Mouse (Mus musculus) liver, adult 2 months (tissue): ENCODE measurements around the gene Mob3c. TPM values are rescaled to one million over a fixed set of nuclear protein-coding genes. Genes with fewer than 3 reads are reported as not detected.

Source experiments
- DNase-seq: peaks from one replicate; pipeline ENCODE4 v3.0.0-alpha.2; 2011; ENCODE audit warnings: low read depth, low spot score; ENCODE audit errors: extremely low read depth
- H3K27ac ChIP-seq: fragments of 200-500 bp; replicated peaks from 2 replicates; pipeline ENCODE4 v1.5.1; 2012; ENCODE audit warnings: low read depth, mild to moderate bottlenecking, control low read depth, inconsistent platforms, low read length; ENCODE audit not compliant: insufficient read depth
- H3K27me3 ChIP-seq: fragments of 200-500 bp; 2 replicates; pipeline ENCODE4 v1.6.1; 2012; ENCODE audit warnings: mild to moderate bottlenecking, moderate library complexity, low read length, inconsistent platforms; ENCODE audit not compliant: control insufficient read depth, insufficient read depth
- H3K36me3 ChIP-seq: fragments of 200-500 bp; 2 replicates; pipeline ENCODE4 v1.6.1; 2012; ENCODE audit warnings: low read length, inconsistent platforms; ENCODE audit not compliant: control insufficient read depth, insufficient read depth
- H3K4me1 ChIP-seq: fragments of 200-500 bp; 2 replicates; pipeline ENCODE4 v1.6.1; 2011; ENCODE audit warnings: low read length; ENCODE audit not compliant: control insufficient read depth, insufficient read depth
- H3K4me3 ChIP-seq: fragments of 200-500 bp; 2 replicates; pipeline ENCODE4 v1.5.1; 2011; ENCODE audit warnings: low read depth, mild to moderate bottlenecking, control low read depth, low read length, moderate library complexity; ENCODE audit not compliant: insufficient read depth
- H3K79me2 ChIP-seq: fragments of 200-500 bp; 2 replicates; pipeline ENCODE4 v1.6.1; 2012; ENCODE audit warnings: inconsistent platforms, mild to moderate bottlenecking, low read length, moderate library complexity; ENCODE audit not compliant: control insufficient read depth, insufficient read depth
- H3K9ac ChIP-seq: fragments of 200-500 bp; 2 replicates; pipeline ENCODE4 v1.6.1; 2012; ENCODE audit warnings: low read depth, mild to moderate bottlenecking, control low read depth, inconsistent platforms, low read length
- CTCF ChIP-seq: fragments of 200-500 bp; IDR thresholded peaks from 2 replicates; pipeline ENCODE4 v1.5.1; 2011; ENCODE audit warnings: low read depth, low read length, control low read depth
- POLR2A ChIP-seq: fragments of 200-500 bp; IDR thresholded peaks from 2 replicates; pipeline ENCODE4 v1.6.1; 2011; ENCODE audit warnings: low read length, control low read depth; ENCODE audit not compliant: insufficient read depth; ENCODE audit errors: extremely low read depth
- WGBS: fragments of 180-500 bp; shearing (Covaris S2); methylation state at CpG from one replicate; pipeline ENCODE4 v1.1.7; 2018; 5-methylcytosine and 5-hydroxymethylcytosine counted together
- polyA plus RNA-seq: library from polyadenylated mRNA; depleted of rRNA; stranded (reverse); fragments of >200 nt; gene quantifications from 2 replicates; pipeline ENCODE4 v1.2.3, GENCODE M21; 2012
- total RNA-seq: library from RNA; depleted of rRNA; stranded (reverse); fragments of >200 nt; gene quantifications from 2 replicates; pipeline ENCODE4 v1.2.3, GENCODE M21; 2014

Gene Mob3c
- total and polyA plus RNA-seq, 2 experiments: 8.4 to 24.4 TPM

DNA sequence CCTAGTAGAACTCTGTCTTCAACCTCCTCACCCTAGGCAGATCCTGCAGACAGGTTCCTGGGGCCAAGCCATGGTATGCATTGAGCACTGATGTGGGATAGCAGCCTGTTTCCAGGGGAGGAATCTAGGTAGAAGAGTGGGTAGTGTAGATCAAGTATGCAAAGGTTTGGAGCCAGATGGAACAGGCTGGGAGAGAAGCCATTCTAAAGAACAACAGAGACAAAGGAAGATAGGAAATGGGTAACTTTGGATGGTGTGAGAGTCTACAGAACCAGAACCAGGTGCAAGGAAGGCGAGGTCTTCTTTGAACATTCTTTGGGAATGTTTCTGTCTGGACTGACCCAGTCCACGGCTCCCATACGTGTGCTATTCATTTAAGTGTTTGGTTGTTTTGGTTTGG lies 826 bp upstream of the Mob3c start:
- 83% methylated on average over 3 of the region's 3 CpGs for WGBS
- H3K79me2 ChIP-seq: peaks cover 4% of the 10 kb centered on the region; the same call in 1 of the 2 replicates
- H3K4me1 ChIP-seq: peaks cover 13% of the 10 kb centered on the region
- H3K36me3 ChIP-seq: peaks cover 7% of the 10 kb centered on the region; the same call in 1 of the 2 replicates
- no peaks in the 10 kb centered on the region for H3K27me3 ChIP-seq
- DNase-seq: no peak
- H3K4me3 ChIP-seq: no peak overlapping the region
- no peak for TF ChIP-seq POLR2A
- no peak for TF ChIP-seq CTCF
- no peak overlapping the region for H3K9ac ChIP-seq
- no peak overlapping the region for H3K27ac ChIP-seq

GRCm38 (mm10) chr4:115827535-115827887 lies 381 bp upstream of the Mob3c start:
- TF ChIP-seq CTCF (no peak), POLR2A (no peak)
- no peaks in the 10 kb centered on the region for H3K27me3 ChIP-seq
- H3K27ac ChIP-seq: peak overlapping the region; percentile 7
- WGBS: under 1% methylated on average over 4 of the region's 4 CpGs
- H3K9ac ChIP-seq: peak overlapping the region; percentile 1
- peaks cover 4% of the 10 kb centered on the region; the same call in 1 of the 2 replicates for H3K79me2 ChIP-seq
- peak overlapping the region; percentile 85 for H3K4me3 ChIP-seq
- DNase-seq: no peak
- H3K36me3 ChIP-seq: peaks cover 8% of the 10 kb centered on the region; the same call in 1 of the 2 replicates
- H3K4me1 ChIP-seq: peaks cover 13% of the 10 kb centered on the region

- Histone ChIP-seq H3K4me1 (peaks cover 13% of the 10 kb centered on the region), H3K36me3 (peaks cover 8% of the 10 kb centered on the region; the same call in 1 of the 2 replicates), H3K27ac (0 out of 2 replicates have a peak overlapping the region, but pooled peaks have one; percentile 24), H3K79me2 (peaks cover 4% of the 10 kb centered on the region; the same call in 1 of the 2 replicates), H3K9ac (peak overlapping the region; percentile 41), H3K4me3 (peak overlapping the region; percentile 85), H3K27me3 (no peaks in the 10 kb centered on the region)
- 6% methylated on average over 8 of the region's 8 CpGs for whole genome bisulfite sequencing
- TF ChIP-seq POLR2A: no peak
- no peak for TF ChIP-seq CTCF
- DNase-seq: no peak
These were observed 645 bp downstream of the Mob3c start for GRCm38 (mm10) chr4:115828572-115828902.

DNA sequence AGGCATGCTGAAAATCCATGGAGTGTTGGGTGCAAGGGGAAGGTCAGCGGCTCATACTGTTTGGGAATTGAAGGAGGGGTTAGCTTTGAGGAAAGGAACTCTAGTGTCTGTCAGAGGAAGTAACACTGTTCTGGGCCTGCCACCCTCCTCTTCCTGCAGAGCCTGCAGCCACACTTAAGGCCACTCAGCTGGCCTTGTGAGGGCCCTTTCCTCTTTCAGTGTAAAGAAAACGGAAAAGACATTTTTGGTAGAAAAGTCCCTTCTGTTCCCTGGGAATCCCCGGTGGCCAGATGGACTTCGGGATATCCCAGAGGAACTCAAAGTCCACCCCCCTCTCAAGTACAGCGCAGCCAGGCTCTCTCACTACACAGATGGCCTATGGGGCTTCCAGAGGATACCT lies 2.6 kb downstream of the Mob3c start:
- Histone ChIP-seq H3K4me1 (peaks cover 13% of the 10 kb centered on the region), H3K27me3 (no peaks in the 10 kb centered on the region), H3K79me2 (peaks cover 4% of the 10 kb centered on the region; the same call in 1 of the 2 replicates), H3K9ac (no peak overlapping the region), H3K4me3 (no peak overlapping the region), H3K27ac (peak overlapping the region; percentile 23), H3K36me3 (peaks cover 19% of the 10 kb centered on the region; the same call in 1 of the 2 replicates)
- DNase-seq: peak; percentile 17
- TF ChIP-seq CTCF (0 out of 2 replicates have a peak, but pooled peaks have one; percentile 6), POLR2A (no peak)
- 66% methylated on average over 5 of the region's 5 CpGs for WGBS

- H3K36me3 ChIP-seq: peaks cover 19% of the 10 kb centered on the region; the same call in 1 of the 2 replicates
- no peak overlapping the region for H3K27ac ChIP-seq
- no peak for TF ChIP-seq POLR2A
- TF ChIP-seq CTCF: no peak
- WGBS: 94% methylated on average over 22 of the region's 22 CpGs
- H3K4me3 ChIP-seq: no peak overlapping the region
- peaks cover 13% of the 10 kb centered on the region for H3K4me1 ChIP-seq
- H3K79me2 ChIP-seq: peaks cover 4% of the 10 kb centered on the region; the same call in 1 of the 2 replicates
- no peak for DNase-seq
- H3K27me3 ChIP-seq: no peaks in the 10 kb centered on the region
- H3K9ac ChIP-seq: no peak overlapping the region
These were observed 3.3 kb downstream of the Mob3c start for GRCm38 (mm10) chr4:115831221-115831620.

- TF ChIP-seq CTCF: no peak
- TF ChIP-seq POLR2A: no peak
- peaks cover 4% of the 10 kb centered on the region; the same call in 1 of the 2 replicates for H3K79me2 ChIP-seq
These were observed 4.1 kb downstream of the Mob3c start for GRCm38 (mm10) chr4:115832040-115832439.

More at GRCm38 (mm10) chr4:115832040-115832439, 4.1 kb downstream of the Mob3c start:
- no peak overlapping the region for H3K9ac ChIP-seq
- no peaks in the 10 kb centered on the region for H3K27me3 ChIP-seq
- no peak overlapping the region for H3K4me3 ChIP-seq
- WGBS: 70% methylated on average over 2 of the region's 2 CpGs
- H3K27ac ChIP-seq: no peak overlapping the region
- peaks cover 11% of the 10 kb centered on the region for H3K4me1 ChIP-seq
- no peak for DNase-seq
- H3K36me3 ChIP-seq: peaks cover 19% of the 10 kb centered on the region; the same call in 1 of the 2 replicates
